Mouse (Mus musculus) lung, postnatal 10 days (tissue): ENCODE data around the gene Ryr3.
A peak's percentile ranks its signal among the peaks of the same experiment; 100 is the strongest.

ENCODE experiments used
- DNase-seq: peaks from one replicate; pipeline ENCODE4 v3.0.0; 2021

Gene Ryr3

DNA sequence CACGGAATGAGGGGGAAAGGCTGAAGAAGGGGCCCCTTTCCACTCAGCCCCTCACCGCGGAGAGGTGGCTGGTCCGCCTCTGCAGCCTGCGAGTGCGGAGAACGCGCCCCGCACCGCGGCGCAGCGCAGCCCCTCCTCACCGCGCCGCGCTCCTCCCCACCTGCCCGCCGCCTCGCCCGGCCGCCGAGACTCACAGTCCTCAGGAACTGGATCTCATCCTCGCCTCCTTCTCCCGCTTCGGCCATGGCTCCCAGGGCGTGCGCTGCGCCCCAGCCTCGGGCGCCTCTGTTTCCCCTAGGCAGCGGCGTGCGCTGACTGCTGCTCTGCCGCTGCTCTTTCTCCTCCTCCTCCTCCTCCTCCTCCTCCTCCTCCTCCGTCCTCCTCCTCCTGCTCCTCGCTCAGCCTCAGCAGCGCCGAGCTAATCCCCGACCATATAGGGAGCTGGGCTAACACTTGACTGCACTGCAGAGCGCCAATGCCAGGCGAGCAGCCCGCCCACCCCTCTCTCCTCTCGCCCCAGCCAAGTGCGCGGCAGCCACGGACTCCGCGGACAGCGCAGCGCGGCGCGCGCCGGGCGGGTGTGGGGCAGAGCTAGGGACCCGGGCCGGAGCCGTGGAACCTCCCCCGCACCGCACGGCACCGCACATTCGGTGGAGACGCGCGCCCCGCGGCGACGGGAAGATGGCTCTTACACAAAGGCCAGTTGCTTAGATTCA is at the start of gene Ryr3:
Gene Ryr3 (minus strand): TSS at position 351 of the 716 bp plus-strand sequence.
- DNase-seq = no peak

DNA sequence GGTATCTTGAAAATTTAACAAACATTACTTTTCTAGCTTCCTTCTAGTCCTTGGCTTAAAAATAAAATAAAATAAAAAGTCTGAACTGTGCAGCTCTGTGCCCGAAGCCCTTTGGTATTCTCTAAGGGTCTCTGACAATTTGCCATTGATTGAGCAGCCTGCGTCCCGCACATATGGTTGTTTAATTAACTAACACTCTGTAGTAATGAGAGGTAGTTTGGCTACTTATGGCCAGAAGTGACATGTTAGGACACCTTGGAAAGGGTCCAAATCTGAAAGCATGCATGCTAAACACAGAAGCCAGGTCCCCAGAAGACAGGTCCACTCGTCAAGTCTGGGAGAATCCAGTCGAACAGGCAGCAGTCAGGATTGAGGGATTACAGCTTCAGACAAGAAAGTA is 22.0 kb upstream of the Ryr3 start:
- no peak for DNase-seq

DNA sequence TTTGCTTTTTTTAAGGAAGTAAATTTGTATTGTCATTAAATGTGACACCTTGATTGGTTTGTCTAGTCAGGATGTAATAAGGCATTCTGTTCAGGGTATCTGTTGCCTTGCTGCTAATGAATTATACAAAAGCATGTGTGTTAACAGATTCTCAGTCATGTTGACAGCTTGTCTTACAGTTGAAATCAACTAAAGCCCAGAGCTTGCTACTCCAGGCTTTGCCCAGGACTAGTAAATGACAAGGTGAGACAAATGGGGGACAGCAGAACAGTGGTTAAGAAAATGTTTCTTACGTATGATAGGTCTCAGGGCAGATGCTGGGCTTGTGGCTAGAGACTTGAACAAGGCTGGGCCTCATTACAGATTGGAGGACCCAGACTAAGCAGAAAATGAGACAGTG is 20.1 kb upstream of the Ryr3 start:
- DNase-seq = no peak

DNA sequence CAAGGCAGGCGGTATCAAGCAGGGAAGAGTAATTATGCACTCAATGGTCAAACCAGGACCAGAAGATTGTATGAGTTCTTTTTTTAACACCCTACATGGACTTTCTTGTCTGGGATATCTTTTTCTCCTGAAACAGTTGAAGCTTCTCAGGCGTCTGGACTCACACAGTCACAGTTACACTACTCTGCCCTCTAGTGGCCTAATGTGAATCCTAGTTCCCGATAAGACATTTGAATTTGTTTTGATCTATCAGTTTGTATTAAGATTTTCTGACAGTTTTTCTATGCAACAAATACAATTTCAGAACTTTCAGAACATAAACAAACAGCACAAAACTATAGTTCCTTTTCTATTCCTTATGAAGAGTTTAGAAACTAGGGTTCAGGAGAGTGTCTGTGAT is 17.7 kb upstream of the Ryr3 start:
- peak; percentile 48 for DNase-seq

GRCm38 (mm10) chr2:113233356-113233755 is 16.5 kb upstream of the Ryr3 start:
- no peak for DNase-seq

GRCm38 (mm10) chr2:113216105-113216745 is 671 bp downstream of the Ryr3 start:
- DNase-seq = no peak

DNA sequence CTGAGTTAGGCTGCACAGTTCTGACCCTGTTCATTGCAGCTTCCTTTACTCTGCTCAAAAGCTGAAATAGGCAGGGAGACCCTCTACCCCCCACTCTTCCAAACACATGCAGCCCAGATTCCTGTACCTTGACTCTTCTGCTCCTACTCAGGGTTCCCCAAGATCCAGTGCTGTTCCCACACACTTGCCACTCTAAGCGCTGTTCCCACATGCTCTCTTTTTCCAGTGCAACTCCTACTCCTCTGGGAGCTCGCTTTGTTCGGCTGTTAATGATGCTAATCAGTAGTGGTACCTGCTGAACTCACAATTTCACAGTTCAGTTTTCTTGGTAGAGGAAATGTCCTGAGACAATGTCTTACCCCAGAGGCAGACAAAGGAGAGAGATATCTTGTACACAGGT is 6.9 kb downstream of the Ryr3 start:
- DNase-seq = no peak

GRCm38 (mm10) chr2:113209263-113209662 is 7.6 kb downstream of the Ryr3 start:
- no peak for DNase-seq

DNA sequence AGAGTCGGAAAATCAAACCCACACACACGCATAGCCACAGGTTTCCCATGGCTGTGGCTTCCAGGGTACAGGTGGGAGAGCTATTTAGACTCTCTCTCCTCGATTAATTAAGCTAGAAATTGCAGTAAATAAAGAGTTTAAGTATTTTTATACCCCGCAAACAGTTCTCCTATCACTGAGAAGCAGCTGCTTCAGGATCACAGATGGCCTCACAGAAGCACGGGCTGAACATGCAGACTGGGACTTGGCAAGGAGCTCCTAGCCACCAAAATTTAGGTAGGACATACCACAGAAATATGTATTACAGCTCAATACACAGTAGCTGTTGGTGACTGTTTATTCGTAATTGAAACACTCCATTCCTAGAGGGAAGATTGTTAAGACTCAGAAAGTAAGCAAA is 14.0 kb downstream of the Ryr3 start:
- no peak for DNase-seq

GRCm38 (mm10) chr2:113199030-113199679 is 17.7 kb downstream of the Ryr3 start:
- no peak for DNase-seq

- no peak for DNase-seq
These were observed 29.7 kb downstream of the Ryr3 start for GRCm38 (mm10) chr2:113187158-113187557.

DNA sequence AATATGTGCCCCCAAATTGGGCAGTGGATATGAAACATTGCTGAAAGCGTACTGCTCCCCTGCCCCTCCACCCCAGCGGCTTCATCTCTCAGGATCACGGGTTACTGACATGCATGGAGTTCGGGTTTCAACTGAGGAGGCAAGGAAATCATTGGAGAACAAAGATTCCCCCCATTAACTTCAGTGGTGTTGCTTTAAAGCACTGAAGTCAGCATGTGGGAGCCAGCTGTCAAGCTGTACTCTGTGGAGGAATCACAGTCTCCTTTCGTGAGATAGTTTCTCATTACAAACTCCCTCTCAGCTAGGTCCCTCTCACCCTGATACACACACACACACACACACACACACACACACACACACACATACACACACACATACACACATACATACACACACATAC is 35.2 kb downstream of the Ryr3 start:
- no peak for DNase-seq

DNA sequence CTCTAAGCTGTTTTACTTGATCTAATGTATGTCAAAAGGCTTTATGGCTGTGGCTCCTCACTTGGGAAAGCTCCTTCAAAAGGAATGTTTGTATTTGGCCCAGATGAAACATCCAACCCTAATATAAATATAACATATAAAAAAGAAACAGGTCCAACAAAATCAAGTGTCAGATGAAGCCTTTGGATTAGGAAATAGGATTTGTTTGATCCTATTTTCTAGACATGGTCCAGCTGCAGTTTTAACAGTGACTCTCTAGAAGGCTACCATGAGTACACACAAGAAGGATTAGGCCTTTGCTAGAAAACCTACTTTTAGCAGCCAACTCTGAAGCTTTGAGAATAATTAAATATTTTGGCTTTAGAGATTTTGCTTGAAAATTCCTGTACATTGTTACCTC is 38.8 kb downstream of the Ryr3 start:
- no peak for DNase-seq

GRCm38 (mm10) chr2:113176337-113176736 is 40.6 kb downstream of the Ryr3 start:
- DNase-seq = no peak

- DNase-seq = no peak
These were observed 48.8 kb downstream of the Ryr3 start for GRCm38 (mm10) chr2:113168096-113168495.

DNA sequence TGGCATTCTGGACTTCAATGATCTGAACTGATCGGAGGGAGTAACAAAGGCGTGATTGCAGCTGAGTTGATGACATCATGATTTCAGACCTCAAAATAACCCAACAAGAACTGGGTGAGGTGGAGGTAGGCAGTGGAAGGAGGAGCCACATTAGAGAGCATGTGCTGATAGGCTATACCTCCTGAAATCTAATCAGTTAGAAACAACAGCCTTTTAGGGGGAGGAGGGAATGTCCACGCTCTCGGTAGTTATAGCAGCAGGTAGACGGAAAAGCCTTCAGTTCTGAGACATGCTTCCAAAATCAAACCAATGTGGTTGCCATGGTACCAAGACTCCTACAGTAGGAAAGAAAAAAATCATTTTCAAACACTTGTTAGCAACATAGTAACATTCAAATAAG is 55.4 kb downstream of the Ryr3 start:
- DNase-seq = no peak

DNA sequence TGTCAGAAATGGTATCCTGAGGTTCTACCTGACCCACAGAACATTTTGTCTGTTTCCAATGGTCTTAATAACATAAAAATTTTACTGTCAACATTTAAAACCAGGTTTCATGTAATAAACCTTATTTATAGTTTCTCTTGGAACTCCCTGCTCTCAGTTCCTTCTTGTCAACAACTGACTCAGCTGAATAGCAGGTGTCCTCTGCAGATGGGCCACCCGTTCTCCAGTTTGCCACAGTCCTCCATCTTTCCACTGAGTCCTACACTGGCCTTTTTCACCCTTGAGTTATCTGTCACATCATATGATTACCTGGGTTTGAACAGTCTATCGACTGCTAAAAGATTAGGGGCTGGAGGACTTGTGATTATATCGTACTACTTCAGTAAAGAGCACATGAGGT is 79.1 kb downstream of the Ryr3 start:
- no peak for DNase-seq

DNA sequence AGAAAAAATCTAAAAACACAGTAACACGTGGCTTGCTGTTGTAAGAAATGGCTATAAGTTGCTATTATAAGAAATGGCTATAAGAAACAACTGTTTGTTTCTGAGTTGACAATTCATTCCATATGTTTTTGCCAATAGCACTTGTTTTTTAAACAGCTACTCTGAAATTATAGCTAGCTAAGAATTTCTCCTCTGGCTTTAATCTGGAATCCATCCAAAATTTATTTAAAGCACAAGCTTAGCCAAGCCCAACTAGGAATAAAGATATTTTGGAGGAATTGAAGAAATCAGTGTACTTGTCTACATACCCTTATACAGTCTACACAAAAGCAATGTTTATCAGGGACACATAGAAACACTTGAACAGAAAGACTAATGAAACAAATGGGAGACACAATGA is 93.4 kb downstream of the Ryr3 start:
- no peak for DNase-seq

GRCm38 (mm10) chr2:113119080-113119479 is 97.8 kb downstream of the Ryr3 start:
- no peak for DNase-seq

DNA sequence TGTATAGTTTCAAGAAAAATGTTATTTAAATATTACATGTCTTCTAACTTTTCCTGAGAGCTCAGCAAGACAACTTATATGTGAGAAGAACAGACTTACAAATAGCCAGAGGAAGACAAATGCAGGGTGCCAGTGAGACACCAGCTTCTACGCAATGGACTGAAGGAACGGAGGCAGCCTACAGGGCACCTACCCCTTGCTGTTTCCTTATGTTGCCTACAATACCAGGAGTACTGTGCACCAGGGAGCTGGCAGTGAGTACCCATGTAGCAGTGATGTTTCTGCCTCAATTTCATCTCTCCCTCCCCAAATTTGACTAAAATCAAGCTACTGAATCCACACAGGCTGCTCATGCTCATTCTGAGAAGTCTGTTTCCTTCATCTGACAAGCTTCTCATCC is 100.1 kb downstream of the Ryr3 start:
- no peak for DNase-seq

GRCm38 (mm10) chr2:113115897-113116283 is 101.0 kb downstream of the Ryr3 start:
- no peak for DNase-seq

DNA sequence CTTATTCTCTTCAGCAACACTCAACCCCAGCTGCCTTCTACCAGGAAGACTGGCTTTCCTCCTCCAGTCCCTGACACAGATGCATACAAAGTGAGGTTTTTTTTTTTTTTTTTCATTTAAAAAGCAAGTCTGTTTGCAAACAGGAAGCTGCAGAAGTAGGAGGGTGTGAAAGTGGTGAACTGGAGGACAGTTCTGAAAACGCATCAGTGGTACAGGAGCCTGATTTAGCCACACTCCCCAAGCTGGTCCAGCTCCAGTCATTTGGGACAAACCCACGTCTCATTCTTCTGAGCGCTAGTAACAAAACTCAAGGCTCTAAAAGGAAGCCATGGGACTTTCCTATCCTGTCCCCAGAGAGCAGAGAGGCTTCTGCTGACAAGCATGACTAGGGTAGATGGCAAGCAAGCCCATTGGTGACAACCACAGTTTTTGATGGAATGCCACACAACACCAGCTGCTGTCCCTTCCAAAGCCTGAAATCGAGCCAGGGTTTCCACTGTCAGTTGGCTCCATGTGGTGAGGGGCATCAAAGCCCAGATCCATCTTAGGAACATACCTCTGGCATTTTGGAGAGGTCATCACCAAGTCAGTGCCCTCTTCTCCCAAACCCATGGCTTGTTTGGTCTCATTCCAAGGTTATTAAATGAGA is 101.5 kb downstream of the Ryr3 start:
- no peak for DNase-seq

GRCm38 (mm10) chr2:113104609-113105008 is 112.3 kb downstream of the Ryr3 start:
- no peak for DNase-seq

GRCm38 (mm10) chr2:113095184-113095583 is 121.7 kb downstream of the Ryr3 start:
- no peak for DNase-seq
